Mouse (Mus musculus): Measurements from ENCODE around the gene Gna15. TPM values are rescaled to one million over a fixed set of nuclear protein-coding genes. Genes with fewer than 3 reads are reported as not detected.

The Gna15 gene
- polyA plus RNA-seq, 1 experiment from 2014 or later, result 2.5 TPM

DNA sequence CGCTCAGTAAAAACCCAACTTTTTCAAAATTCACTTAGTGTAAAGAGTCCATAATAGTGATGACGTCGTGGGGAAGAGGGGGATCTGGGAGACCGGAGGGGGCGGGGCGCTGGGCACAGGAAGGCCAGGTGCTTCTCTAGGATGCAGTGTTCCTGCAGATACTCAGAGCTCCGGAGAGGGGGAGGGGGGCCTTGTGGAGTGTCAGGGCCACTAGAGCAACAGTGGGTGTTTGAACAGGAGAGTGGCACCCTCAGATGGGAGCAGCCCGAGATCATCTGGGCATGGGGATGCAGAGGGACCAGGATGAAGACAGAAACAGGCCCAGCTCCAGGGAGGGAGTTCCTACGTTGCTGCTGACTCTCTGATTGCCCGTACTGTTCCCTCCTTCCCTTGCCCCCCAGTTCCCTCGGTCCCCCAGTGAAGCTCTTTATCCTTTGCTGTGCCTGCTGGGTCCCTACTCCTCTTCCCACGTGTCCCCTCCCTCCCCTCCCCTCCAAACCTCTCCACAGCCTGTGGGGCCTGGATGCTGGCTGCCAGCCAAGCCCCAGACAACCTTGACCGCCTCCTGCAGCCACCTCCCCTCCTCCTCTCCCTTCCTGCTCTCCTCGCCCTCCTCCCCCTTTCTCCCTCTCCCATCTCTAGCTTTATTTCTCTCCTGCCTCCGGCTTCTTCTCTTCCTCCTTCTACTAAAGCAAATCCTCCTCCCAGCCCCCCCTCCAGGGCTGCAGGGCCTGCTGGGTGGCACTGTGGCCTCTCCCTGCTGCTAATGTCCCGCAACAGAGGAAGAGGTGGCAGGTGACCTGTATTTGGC lies 44.6 kb upstream of the Gna15 start:
- peak overlapping the region; percentile 94 for H3K27ac ChIP-seq (ENCODE audit: low read depth, low read length)
- H3K9me3 ChIP-seq (replicated peaks; ENCODE audit: control insufficient read depth, low read length), result no peaks in the 10 kb centered on the region
- peaks cover 16% of the 10 kb centered on the region for H3K36me3 ChIP-seq (ENCODE audit: control insufficient read depth, insufficient read depth, low read length)
- H3K9ac ChIP-seq (ENCODE audit: low read depth, low read length), result peak overlapping the region; percentile 64
- no peak overlapping the region for H3K4me3 ChIP-seq (ENCODE audit: low read depth, low read length)
- H3K4me1 ChIP-seq (ENCODE audit: control insufficient read depth, insufficient read depth, low read length), result peaks cover 62% of the 10 kb centered on the region
- H3K27me3 ChIP-seq (ENCODE audit: control insufficient read depth, insufficient read depth, low read length), result peaks cover 9% of the 10 kb centered on the region; the same call in 1 of the 2 replicates
- 13% methylated on average over 16 of the region's 16 CpGs for WGBS (ENCODE audit: insufficient replicate concordance)
- H3K4me2 ChIP-seq, result peak overlapping the region; percentile 53
- no peak; the same call in 1 of the 2 replicates for ATAC-seq (replicated peaks; ENCODE audit: insufficient number of reproducible peaks, low FRiP score, low TSS enrichment)

DNA sequence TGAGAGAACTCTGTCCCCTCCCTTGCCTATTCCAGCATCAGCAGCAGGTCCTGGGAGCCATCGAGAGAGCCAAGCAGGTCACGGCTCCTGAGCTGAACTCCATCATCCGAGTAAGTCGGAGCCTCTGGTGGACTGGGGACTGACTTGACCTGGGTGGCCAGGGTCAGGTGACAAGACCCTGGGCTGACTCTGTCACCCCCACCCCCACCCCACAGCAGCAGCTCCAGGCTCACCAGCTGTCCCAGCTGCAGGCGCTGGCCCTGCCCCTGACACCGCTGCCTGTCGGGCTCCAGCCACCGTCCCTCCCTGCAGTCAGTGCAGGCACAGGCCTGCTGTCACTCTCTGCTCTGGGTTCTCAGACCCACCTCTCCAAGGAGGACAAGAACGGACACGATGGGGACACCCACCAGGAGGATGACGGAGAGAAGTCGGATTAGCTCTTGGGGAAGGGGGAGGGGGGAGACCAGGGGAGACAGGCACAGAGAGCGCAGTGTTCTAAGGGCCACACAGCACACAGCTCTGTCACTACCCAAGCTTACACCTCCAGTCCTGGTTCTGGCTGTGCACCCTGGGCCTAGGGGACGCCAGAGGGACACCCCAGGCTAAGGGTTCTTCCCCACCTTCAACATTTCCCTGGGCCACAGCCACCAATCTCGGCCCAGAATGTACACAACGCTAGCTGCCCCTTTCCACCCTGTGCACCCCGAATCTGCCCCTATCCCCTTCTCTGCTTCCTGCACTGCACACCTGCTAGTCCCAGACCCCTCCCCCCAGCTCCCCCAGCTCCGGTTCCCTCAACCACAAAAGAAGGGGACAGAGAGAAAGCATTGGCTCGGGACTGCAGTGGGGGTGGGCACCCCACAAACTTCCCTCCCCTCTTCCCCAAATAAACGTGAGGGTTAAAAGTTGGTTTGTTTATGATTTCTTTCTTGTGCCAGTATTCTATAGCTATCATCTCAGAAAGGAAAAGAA lies 41.5 kb upstream of the Gna15 start:
- Histone ChIP-seq H3K36me3 (ENCODE audit: control insufficient read depth, insufficient read depth, low read length) (peaks cover 18% of the 10 kb centered on the region), H3K9ac (ENCODE audit: low read depth, low read length) (no peak overlapping the region), H3K4me1 (ENCODE audit: control insufficient read depth, insufficient read depth, low read length) (peaks cover 71% of the 10 kb centered on the region), H3K4me2 (no peak overlapping the region), H3K27me3 (ENCODE audit: control insufficient read depth, insufficient read depth, low read length) (0 out of 2 replicates have a peak, but pooled peaks cover 3% of the 10 kb centered on the region), H3K27ac (ENCODE audit: low read depth, low read length) (no peak overlapping the region), H3K9me3 (replicated peaks; ENCODE audit: control insufficient read depth, low read length) (no peaks in the 10 kb centered on the region), H3K4me3 (ENCODE audit: low read depth, low read length) (no peak overlapping the region)
- no peak for ATAC-seq (replicated peaks; ENCODE audit: insufficient number of reproducible peaks, low FRiP score, low TSS enrichment)
- 36% methylated on average over 19 of the region's 20 CpGs for WGBS (ENCODE audit: insufficient replicate concordance)

DNA sequence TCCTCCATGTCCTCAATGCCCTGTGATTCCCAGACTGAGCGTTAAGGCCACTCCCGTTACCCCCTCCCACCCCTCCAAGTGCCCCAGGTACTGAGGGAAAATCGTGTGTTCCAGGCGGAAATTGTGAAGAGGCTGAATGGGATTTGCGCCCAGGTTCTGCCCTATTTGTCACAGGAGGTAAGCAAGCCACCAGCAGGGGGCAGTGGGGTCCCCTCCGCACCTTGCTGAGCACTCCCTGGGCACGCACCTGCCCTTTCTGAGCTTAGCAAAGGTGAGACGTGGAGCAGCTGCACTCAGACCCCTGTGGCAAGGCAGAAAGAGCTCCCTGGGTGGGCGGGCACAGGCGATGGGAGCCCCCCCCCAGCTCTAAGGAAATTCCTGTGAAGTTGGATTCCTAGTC lies 40.7 kb upstream of the Gna15 start:
- 0 out of 2 replicates have a peak overlapping the region, but pooled peaks have one; percentile 4 for H3K27ac ChIP-seq (ENCODE audit: low read depth, low read length)
- no peak overlapping the region for H3K4me3 ChIP-seq (ENCODE audit: low read depth, low read length)
- 31% methylated on average over 10 of the region's 10 CpGs for WGBS (ENCODE audit: insufficient replicate concordance)
- ATAC-seq (replicated peaks; ENCODE audit: insufficient number of reproducible peaks, low FRiP score, low TSS enrichment), result no peak
- peaks cover 63% of the 10 kb centered on the region for H3K4me1 ChIP-seq (ENCODE audit: control insufficient read depth, insufficient read depth, low read length)
- H3K4me2 ChIP-seq, result no peak overlapping the region
- 0 out of 2 replicates have a peak, but pooled peaks cover 3% of the 10 kb centered on the region for H3K27me3 ChIP-seq (ENCODE audit: control insufficient read depth, insufficient read depth, low read length)
- no peak overlapping the region for H3K9ac ChIP-seq (ENCODE audit: low read depth, low read length)
- peaks cover 18% of the 10 kb centered on the region for H3K36me3 ChIP-seq (ENCODE audit: control insufficient read depth, insufficient read depth, low read length)
- H3K9me3 ChIP-seq (replicated peaks; ENCODE audit: control insufficient read depth, low read length), result no peaks in the 10 kb centered on the region

DNA sequence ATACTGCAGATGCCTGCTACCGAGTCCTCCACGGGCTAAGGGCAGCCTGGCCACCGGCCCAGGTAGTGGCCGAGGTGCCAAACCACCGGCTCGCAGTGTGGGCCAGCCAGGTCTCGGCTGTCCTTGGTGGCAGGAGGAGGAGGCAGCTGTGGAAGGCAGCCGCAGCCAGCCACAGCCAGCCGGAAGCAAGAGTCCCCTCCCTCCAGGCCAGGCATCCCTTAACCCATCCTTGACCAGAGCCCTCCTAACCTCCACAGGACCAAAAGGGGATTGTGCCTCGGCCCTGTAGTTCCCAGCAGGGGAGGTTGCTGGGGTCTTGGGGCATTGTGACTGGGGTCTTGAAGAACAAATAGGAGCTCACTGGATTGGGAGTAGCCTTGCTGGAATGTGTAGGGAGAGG lies 40.2 kb upstream of the Gna15 start:
- H3K9me3 ChIP-seq (replicated peaks; ENCODE audit: control insufficient read depth, low read length), result no peaks in the 10 kb centered on the region
- 0 out of 2 replicates have a peak, but pooled peaks cover 3% of the 10 kb centered on the region for H3K27me3 ChIP-seq (ENCODE audit: control insufficient read depth, insufficient read depth, low read length)
- H3K4me3 ChIP-seq (ENCODE audit: low read depth, low read length), result peak overlapping the region; percentile 28; the same call in 1 of the 2 replicates
- H3K36me3 ChIP-seq (ENCODE audit: control insufficient read depth, insufficient read depth, low read length), result peaks cover 18% of the 10 kb centered on the region
- peak overlapping the region; percentile 59 for H3K4me2 ChIP-seq
- peak overlapping the region; percentile 55; the same call in 1 of the 2 replicates for H3K9ac ChIP-seq (ENCODE audit: low read depth, low read length)
- H3K27ac ChIP-seq (ENCODE audit: low read depth, low read length), result peak overlapping the region; percentile 4; the same call in 1 of the 2 replicates
- no peak for ATAC-seq (replicated peaks; ENCODE audit: insufficient number of reproducible peaks, low FRiP score, low TSS enrichment)
- peaks cover 58% of the 10 kb centered on the region for H3K4me1 ChIP-seq (ENCODE audit: control insufficient read depth, insufficient read depth, low read length)
- WGBS (ENCODE audit: insufficient replicate concordance), result 3% methylated on average over 10 of the region's 10 CpGs

DNA sequence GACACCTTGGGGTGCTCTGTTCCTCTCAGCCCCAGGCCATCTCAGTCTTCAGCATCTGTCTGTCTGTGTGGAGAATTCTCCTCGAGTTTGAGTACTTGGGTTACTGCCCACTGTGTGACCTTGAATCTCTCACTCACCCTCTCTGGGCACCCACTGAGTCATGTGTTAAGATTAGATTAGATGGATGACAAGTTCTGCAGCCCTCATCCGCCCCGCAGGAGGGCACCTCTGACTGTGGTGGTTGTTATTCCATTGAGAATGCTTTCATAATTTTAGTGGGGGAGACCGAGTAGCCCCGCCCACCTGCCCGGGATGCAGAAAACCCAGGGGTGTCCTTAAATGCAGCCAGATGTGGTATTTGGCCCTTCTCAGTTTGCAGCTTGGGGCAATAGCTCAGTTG lies 39.5 kb upstream of the Gna15 start:
- no peak for ATAC-seq (replicated peaks; ENCODE audit: insufficient number of reproducible peaks, low FRiP score, low TSS enrichment)
- H3K9me3 ChIP-seq (replicated peaks; ENCODE audit: control insufficient read depth, low read length), result no peaks in the 10 kb centered on the region
- H3K9ac ChIP-seq (ENCODE audit: low read depth, low read length), result peak overlapping the region; percentile 49
- peak overlapping the region; percentile 59 for H3K4me2 ChIP-seq
- peak overlapping the region; percentile 4 for H3K27ac ChIP-seq (ENCODE audit: low read depth, low read length)
- peaks cover 18% of the 10 kb centered on the region for H3K36me3 ChIP-seq (ENCODE audit: control insufficient read depth, insufficient read depth, low read length)
- peak overlapping the region; percentile 28; the same call in 1 of the 2 replicates for H3K4me3 ChIP-seq (ENCODE audit: low read depth, low read length)
- WGBS (ENCODE audit: insufficient replicate concordance), result 31% methylated on average over 6 of the region's 6 CpGs
- H3K27me3 ChIP-seq (ENCODE audit: control insufficient read depth, insufficient read depth, low read length), result 0 out of 2 replicates have a peak, but pooled peaks cover 3% of the 10 kb centered on the region
- peaks cover 51% of the 10 kb centered on the region for H3K4me1 ChIP-seq (ENCODE audit: control insufficient read depth, insufficient read depth, low read length)

DNA sequence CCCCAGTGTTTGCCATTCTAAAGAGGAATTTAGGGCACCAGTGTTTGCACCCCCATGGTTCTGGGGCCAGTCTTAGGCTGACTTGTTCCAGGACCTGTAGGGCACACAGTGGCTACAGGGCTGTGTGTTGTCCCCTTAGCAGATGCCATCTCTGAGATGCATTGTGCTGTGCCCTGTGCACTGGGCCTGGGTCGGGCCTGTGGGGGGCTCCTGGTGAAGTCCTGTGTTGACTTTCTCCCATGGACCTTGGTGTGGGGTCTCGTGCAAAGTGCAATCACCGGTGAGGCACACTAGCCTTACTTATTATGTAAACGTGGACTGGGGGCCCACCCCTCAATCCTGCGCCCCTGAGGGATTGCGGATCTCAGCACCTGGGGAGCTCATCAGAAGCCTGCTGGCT lies 38.4 kb upstream of the Gna15 start:
- Histone ChIP-seq H3K4me1 (ENCODE audit: control insufficient read depth, insufficient read depth, low read length) (peaks cover 44% of the 10 kb centered on the region), H3K9ac (ENCODE audit: low read depth, low read length) (no peak overlapping the region), H3K27ac (ENCODE audit: low read depth, low read length) (peak overlapping the region; percentile 18; the same call in 1 of the 2 replicates), H3K27me3 (ENCODE audit: control insufficient read depth, insufficient read depth, low read length) (0 out of 2 replicates have a peak, but pooled peaks cover 3% of the 10 kb centered on the region), H3K9me3 (replicated peaks; ENCODE audit: control insufficient read depth, low read length) (no peaks in the 10 kb centered on the region), H3K4me3 (ENCODE audit: low read depth, low read length) (no peak overlapping the region), H3K4me2 (peak overlapping the region; percentile 9; the same call in 1 of the 2 replicates), H3K36me3 (ENCODE audit: control insufficient read depth, insufficient read depth, low read length) (peaks cover 18% of the 10 kb centered on the region)
- ATAC-seq (replicated peaks; ENCODE audit: insufficient number of reproducible peaks, low FRiP score, low TSS enrichment), result no peak
- WGBS (ENCODE audit: insufficient replicate concordance), result 74% methylated on average over 6 of the region's 6 CpGs

DNA sequence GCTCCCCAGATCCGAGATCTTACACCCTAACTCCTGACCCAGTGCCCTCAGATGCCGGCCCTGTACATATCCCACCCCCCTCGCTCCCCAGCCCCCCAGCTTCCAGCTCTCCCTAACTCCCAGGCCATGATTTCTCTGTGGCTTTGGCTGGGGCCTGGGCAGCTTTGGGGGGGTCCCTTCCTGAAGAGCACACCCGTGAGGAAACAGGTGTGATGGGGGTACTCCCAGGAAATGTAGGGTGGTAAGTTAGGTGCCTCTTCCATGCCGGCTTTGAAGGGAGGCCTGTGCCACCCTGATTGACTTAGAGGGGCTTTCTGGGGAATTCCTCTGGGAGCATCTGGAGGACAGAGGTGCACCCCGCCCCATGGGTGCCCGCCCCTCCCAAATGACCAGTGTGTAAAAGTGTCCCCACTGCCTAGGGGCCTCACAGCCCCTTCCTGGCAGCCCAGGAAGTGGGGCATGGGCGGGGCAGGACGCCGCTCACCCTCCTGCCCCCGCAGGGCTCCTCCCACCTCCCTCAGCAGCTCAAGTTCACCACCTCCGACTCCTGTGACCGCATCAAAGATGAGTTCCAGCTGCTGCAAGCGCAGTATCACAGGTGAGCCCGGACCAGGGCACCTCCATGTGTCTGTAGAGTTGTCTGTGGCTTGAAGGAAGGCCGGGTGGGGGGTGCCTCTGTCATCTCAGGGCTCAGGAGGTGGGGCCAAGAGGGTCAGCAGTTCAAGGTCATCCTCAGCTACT lies 36.9 kb upstream of the Gna15 start:
- Histone ChIP-seq H3K27me3 (ENCODE audit: control insufficient read depth, insufficient read depth, low read length) (no peaks in the 10 kb centered on the region), H3K9me3 (replicated peaks; ENCODE audit: control insufficient read depth, low read length) (no peaks in the 10 kb centered on the region), H3K4me1 (ENCODE audit: control insufficient read depth, insufficient read depth, low read length) (peaks cover 44% of the 10 kb centered on the region), H3K4me2 (peak overlapping the region; percentile 96), H3K27ac (ENCODE audit: low read depth, low read length) (peak overlapping the region; percentile 92), H3K4me3 (ENCODE audit: low read depth, low read length) (peak overlapping the region; percentile 98), H3K9ac (ENCODE audit: low read depth, low read length) (peak overlapping the region; percentile 100), H3K36me3 (ENCODE audit: control insufficient read depth, insufficient read depth, low read length) (peaks cover 11% of the 10 kb centered on the region)
- no peak for ATAC-seq (replicated peaks; ENCODE audit: insufficient number of reproducible peaks, low FRiP score, low TSS enrichment)
- 6% methylated on average over 16 of the region's 16 CpGs for WGBS (ENCODE audit: insufficient replicate concordance)
